Mouse (Mus musculus) heart, embryonic 16.5 days (tissue): ENCODE data around the gene Gm20604. TPM values are rescaled to one million over a fixed set of nuclear protein-coding genes. Genes with fewer than 3 reads are reported as not detected.

ENCODE experiments used
- ATAC-seq: fragments of 200-750 bp; cut with Nextera tagmentation; replicated peaks from 2 replicates; pipeline ENCODE4 v1.8.0; 2017; ENCODE audit warnings: moderate number of reproducible peaks; ENCODE audit not compliant: insufficient read depth, low FRiP score; ENCODE audit errors: extremely low read depth
- H3K27ac ChIP-seq: fragments of 300-500 bp; sonication (generic); 2 replicates; pipeline ENCODE4 v1.5.1; 2014; ENCODE audit warnings: mild to moderate bottlenecking, low read length, control low read depth, moderate library complexity
- H3K27me3 ChIP-seq: fragments of 300-500 bp; sonication (generic); 2 replicates; pipeline ENCODE4 v1.6.1; 2014; ENCODE audit warnings: low read length, mixed read lengths; ENCODE audit not compliant: control insufficient read depth, insufficient read depth
- H3K36me3 ChIP-seq: fragments of 300-500 bp; sonication (generic); 2 replicates; pipeline ENCODE4 v1.6.1; 2014; ENCODE audit not compliant: control insufficient read depth, insufficient read depth
- H3K4me1 ChIP-seq: fragments of 300-500 bp; sonication (generic); 2 replicates; pipeline ENCODE4 v1.6.1; 2014; ENCODE audit warnings: low read length, mixed read lengths; ENCODE audit not compliant: control insufficient read depth, insufficient read depth
- H3K4me2 ChIP-seq: fragments of 300-500 bp; sonication (generic); 2 replicates; pipeline ENCODE4 v1.6.1; 2014; ENCODE audit warnings: low read depth, mild to moderate bottlenecking, control low read depth, low read length
- H3K4me3 ChIP-seq: fragments of 300-500 bp; sonication (generic); 2 replicates; pipeline ENCODE4 v1.5.1; 2014; ENCODE audit warnings: mild to moderate bottlenecking, control low read depth, low read length
- H3K9ac ChIP-seq: fragments of 300-500 bp; sonication (generic); 2 replicates; pipeline ENCODE4 v1.6.1; 2014; ENCODE audit warnings: low read length, control low read depth
- H3K9me3 ChIP-seq: fragments of 300-500 bp; sonication (generic); replicated peaks from 2 replicates; pipeline ENCODE4 v1.6.1; 2016; ENCODE audit warnings: low read length; ENCODE audit not compliant: control insufficient read depth
- WGBS: fragments of 180-500 bp; shearing (Covaris S2); extraction: QIAGEN DNeasy Blood & Tissue Kit; methylation state at CpG from one replicate; pipeline ENCODE4 v1.1.7; 2014; 5-methylcytosine and 5-hydroxymethylcytosine counted together
- polyA plus RNA-seq: library from polyadenylated mRNA; unstranded; fragments of >200 nt; fragmentation: Nextera tagmentation; extraction: Ambion mirVana; gene quantifications from 2 replicates; pipeline ENCODE4 v1.2.1, GENCODE M21; 2015

The Gm20604 gene
- polyA plus RNA-seq, 1 experiment from 2014 or later, result 17.4 TPM

DNA sequence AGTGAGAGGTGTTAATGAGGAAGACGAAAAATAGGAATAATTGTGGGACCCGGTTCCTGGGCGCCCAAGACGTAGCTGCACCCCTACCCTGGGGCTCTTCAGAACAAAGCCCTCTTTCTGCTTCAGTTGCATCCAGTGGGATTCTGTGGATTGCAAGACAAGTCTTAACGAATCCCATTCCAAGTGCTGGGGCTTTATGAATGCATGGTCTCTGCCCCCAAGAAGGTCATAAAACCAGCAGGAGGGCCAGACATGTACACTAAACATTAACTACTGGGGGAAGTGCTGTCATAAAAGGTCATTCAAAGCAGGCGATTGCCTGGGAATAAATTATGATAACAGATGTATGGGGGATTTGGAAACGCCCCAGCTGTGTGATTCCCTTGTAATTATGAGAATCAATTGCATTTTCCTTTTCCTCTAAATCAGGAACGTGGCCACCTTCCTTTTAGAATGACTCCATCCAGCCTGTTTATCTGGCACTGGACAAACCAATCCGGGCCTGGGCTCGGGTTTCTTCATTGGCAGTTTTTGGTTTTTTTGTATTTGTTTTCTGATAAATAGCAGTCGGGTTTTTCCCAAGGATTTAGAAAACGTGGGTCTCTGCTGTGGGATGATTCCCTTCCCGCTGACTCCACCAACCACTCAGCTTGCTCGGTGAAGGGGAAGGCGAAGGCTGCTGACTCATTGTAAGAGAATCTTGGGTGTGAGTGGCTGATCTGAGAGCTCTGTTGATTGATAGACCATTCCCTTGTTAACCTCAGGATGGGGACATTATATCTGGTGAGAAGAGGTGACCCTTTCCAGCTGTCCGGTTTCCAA, 27.5 kb downstream of the Gm20604 start:
- Histone ChIP-seq H3K9me3 (no peaks in the 10 kb centered on the region), H3K27ac (no peak overlapping the region), H3K4me1 (peaks cover 11% of the 10 kb centered on the region; the same call in 1 of the 2 replicates), H3K4me3 (no peak overlapping the region), H3K9ac (no peak overlapping the region), H3K36me3 (no peaks in the 10 kb centered on the region), H3K27me3 (no peaks in the 10 kb centered on the region), H3K4me2 (peak overlapping the region; percentile 52)
- 40% methylated on average over 16 of the region's 16 CpGs for WGBS
- no peak for ATAC-seq

DNA sequence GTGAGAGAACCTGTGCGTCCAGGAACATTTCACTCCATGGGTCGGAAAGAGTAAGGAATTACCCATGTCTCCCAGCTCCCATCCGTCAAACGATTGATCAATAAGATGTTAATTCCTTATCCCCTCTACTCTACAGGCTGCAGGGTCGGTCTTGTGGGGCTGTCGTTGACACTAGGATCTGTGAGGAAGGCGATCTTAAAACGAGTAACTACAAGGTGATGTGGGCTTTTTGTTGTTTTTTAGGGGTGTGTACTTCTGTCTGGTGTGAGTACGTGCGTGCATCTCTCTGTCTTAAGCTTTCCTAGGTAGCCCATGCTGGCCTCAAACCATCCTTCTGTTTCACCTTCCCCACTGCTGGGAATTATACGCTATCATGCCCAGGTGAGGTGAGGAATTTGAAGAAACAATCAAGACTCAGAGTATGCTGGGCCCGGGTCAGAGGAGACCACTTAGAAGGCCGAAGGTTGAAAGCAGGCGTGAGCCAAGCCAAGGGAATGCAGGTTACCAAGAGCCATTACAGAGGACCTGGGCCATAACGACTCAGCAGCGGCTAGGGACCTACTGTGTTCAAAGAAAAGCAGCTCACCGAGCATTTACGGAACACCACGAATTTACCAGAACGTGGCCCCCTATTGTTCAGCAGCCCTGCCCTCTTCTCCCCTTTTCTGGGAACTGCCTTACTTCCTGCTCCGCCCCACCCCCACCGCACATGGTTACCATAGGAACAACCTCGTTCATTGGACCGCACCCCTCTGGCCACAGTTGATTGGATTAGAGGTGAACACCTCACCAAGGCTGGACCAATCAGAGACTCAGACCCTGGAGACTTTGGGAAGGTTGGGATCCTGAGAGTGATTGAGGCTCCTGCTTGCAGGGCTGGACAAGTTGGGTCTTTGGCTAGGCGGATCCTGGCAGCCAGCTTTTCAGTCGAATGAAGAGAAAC, 28.3 kb downstream of the Gm20604 start:
- ATAC-seq, result peak; percentile 83
- H3K9me3 ChIP-seq, result no peaks in the 10 kb centered on the region
- H3K4me2 ChIP-seq, result peak overlapping the region; percentile 52
- peaks cover 11% of the 10 kb centered on the region; the same call in 1 of the 2 replicates for H3K4me1 ChIP-seq
- 38% methylated on average over 26 of the region's 26 CpGs for WGBS
- no peaks in the 10 kb centered on the region for H3K36me3 ChIP-seq
- no peak overlapping the region for H3K27ac ChIP-seq
- no peaks in the 10 kb centered on the region for H3K27me3 ChIP-seq
- no peak overlapping the region for H3K4me3 ChIP-seq
- H3K9ac ChIP-seq, result no peak overlapping the region

DNA sequence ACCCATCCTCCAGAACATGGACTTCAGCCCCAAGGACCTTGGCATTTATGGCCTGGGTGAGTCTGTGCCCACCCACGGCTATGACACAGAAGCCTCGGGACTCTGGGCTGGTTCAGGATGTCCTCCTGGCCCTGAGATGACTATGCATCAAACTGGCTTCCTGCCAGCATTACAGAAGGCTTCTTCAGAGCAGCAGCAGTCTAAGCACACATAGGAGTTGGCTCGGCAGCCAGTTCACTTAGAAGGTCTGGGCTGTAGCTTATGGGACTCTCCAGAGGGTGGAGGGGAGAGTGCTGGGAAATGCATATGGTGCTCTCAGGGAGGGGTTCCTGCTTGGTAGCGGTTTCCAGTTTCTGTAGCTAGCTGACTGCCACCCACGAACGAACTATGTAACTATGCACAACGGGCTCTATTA, 32.7 kb downstream of the Gm20604 start:
- no peak for ATAC-seq
- peaks cover 9% of the 10 kb centered on the region; the same call in 1 of the 2 replicates for H3K4me1 ChIP-seq
- WGBS, result 68% methylated on average over 7 of the region's 7 CpGs

DNA sequence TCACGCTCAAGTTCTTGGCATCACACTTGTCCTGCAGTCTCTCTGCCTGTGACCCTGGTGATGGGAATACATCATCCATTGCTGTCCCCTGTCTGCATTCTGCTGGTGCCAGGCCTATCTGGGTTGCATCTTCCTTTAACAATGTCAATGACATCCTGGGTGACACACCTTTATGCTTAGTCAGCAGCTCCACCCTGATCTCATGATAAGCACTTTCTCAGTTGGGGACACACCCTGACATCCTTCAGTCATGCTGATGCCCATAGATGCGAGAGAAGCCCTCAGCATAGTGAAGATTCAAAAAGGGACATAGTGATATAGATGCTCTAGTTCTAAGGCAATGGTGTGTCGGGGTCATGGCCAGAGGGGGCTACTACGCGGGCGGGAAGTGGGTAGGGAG, 33.3 kb downstream of the Gm20604 start:
- no peak overlapping the region for H3K9ac ChIP-seq
- H3K27me3 ChIP-seq, result no peaks in the 10 kb centered on the region
- H3K27ac ChIP-seq, result no peak overlapping the region
- peaks cover 4% of the 10 kb centered on the region; the same call in 1 of the 2 replicates for H3K4me1 ChIP-seq
- H3K4me3 ChIP-seq, result no peak overlapping the region
- WGBS, result 89% methylated on average over 6 of the region's 6 CpGs
- no peaks in the 10 kb centered on the region for H3K36me3 ChIP-seq
- no peak overlapping the region for H3K4me2 ChIP-seq
- ATAC-seq, result no peak
- no peaks in the 10 kb centered on the region for H3K9me3 ChIP-seq

More for the DNA sequence above, 32.7 kb downstream of the Gm20604 start:
- no peaks in the 10 kb centered on the region for H3K27me3 ChIP-seq
- H3K36me3 ChIP-seq, result no peaks in the 10 kb centered on the region
- H3K9ac ChIP-seq, result no peak overlapping the region
- H3K27ac ChIP-seq, result no peak overlapping the region
- H3K4me3 ChIP-seq, result no peak overlapping the region
- no peak overlapping the region for H3K4me2 ChIP-seq
- H3K9me3 ChIP-seq, result no peaks in the 10 kb centered on the region

DNA sequence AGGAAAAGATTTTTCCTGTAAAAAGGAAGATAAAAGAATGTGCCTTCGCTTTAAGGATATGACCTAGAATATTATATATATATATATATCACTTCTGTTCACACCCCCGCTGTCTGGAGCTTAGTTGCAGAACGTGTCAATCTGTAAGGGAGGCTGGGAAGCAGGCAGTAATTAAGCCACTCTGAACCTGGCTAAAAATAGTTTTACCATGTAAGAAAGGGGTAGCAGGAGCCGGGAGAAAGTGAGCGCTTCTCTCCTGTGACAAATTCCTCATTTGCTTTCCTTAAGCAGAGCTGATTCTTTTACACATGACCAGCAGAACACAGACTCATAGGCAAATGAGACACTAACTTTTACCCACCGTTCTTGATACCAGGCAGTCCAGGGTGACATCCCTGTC, 34.6 kb downstream of the Gm20604 start:
- WGBS, result 39% methylated on average over 6 of the region's 6 CpGs
- no peaks in the 10 kb centered on the region for H3K9me3 ChIP-seq
- H3K4me2 ChIP-seq, result peak overlapping the region; percentile 6; the same call in 1 of the 2 replicates
- 0 out of 2 replicates have a peak, but pooled peaks cover 2% of the 10 kb centered on the region for H3K4me1 ChIP-seq
- H3K36me3 ChIP-seq, result no peaks in the 10 kb centered on the region
- H3K4me3 ChIP-seq, result no peak overlapping the region
- no peak overlapping the region for H3K27ac ChIP-seq
- no peaks in the 10 kb centered on the region for H3K27me3 ChIP-seq
- ATAC-seq, result no peak
- no peak overlapping the region for H3K9ac ChIP-seq

DNA sequence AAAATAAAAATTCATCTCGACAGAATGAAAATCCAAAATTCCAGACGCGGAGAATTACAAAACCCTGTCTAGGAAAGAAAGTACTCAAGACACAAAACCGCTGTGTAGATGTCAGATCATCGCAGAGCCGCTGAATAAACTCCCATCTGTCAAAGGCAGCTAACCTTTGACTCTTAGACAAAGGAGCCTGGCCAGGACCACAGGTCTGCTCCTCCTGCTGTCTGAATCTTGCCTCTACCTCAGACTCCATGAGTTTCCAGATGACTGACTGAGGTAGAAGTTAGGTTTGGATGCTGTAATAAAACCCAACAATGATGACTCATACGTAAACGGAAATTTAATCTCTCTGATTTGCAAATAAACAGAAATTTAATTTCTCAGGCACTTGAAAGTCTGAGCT, 35.5 kb downstream of the Gm20604 start:
- H3K4me3 ChIP-seq, result no peak overlapping the region
- 0 out of 2 replicates have a peak, but pooled peaks cover 2% of the 10 kb centered on the region for H3K4me1 ChIP-seq
- WGBS, result 84% methylated on average over 8 of the region's 8 CpGs
- H3K9me3 ChIP-seq, result no peaks in the 10 kb centered on the region
- H3K36me3 ChIP-seq, result no peaks in the 10 kb centered on the region
- H3K4me2 ChIP-seq, result no peak overlapping the region
- no peak overlapping the region for H3K9ac ChIP-seq
- no peak overlapping the region for H3K27ac ChIP-seq
- no peaks in the 10 kb centered on the region for H3K27me3 ChIP-seq
- ATAC-seq, result no peak

DNA sequence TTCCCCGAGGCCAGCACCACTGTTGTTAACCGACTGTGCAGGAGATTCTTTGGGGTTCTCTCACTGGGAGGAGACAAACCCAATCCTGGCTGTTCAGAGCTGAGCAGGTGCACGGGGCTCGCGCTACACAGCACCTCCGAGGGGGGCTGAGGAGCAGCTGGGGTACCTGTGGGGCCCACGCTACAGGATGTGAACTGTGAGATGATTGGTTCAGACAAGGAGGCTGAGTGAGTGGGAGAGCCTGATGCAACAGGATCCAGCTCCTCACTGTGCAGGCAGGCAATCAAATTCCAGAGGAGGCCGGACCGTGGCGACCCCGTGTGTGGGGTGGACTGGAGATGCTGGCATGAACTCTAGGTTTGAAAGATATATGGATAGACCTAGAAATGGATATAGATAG, 36.0 kb downstream of the Gm20604 start:
- H3K9me3 ChIP-seq, result no peaks in the 10 kb centered on the region
- ATAC-seq, result peak; percentile 33; the same call in 1 of the 2 replicates
- H3K4me2 ChIP-seq, result no peak overlapping the region
- H3K4me1 ChIP-seq, result 0 out of 2 replicates have a peak, but pooled peaks cover 2% of the 10 kb centered on the region
- H3K36me3 ChIP-seq, result no peaks in the 10 kb centered on the region
- H3K27ac ChIP-seq, result no peak overlapping the region
- 57% methylated on average over 11 of the region's 11 CpGs for WGBS
- no peak overlapping the region for H3K9ac ChIP-seq
- H3K4me3 ChIP-seq, result no peak overlapping the region
- no peaks in the 10 kb centered on the region for H3K27me3 ChIP-seq

DNA sequence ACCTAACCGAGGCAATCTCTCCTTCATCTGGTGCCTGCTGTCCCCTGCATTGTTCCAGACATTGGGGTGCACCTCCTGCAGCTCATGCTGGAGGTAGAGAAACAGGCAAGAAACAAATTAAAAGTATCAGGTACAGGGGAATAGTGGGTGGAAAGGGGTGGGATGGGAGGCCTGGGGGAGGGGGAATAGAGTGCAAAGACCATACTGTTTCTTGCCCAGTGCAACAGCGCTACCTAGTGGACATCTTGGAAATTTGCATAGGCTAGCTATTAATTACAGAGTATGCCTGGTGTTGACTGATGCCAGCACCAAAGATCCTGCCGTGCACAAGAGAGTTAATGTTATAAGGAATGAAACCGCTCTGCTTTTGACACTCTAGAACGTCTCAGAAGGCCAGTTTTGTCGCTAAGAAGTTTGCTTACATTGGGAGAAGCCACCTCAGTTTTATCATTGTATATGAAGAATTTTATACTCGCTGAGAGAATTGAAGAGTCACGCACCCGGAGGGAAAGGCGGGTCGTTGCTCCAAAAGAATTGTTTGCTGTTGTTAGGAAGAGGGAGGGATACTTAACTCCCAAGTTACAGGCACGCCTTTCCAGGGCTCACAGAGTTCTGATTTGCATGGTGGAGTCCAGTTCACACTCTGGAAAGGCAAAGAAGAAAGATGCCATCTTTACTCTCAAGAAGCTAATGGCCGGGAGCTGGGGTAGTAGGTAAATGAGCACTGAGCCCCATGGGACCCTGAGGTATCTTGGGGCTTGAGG, 38.7 kb downstream of the Gm20604 start:
- 0 out of 2 replicates have a peak, but pooled peaks cover 2% of the 10 kb centered on the region for H3K4me1 ChIP-seq
- peak overlapping the region; percentile 36; the same call in 1 of the 2 replicates for H3K4me2 ChIP-seq
- 27% methylated on average over 13 of the region's 13 CpGs for WGBS
- H3K9me3 ChIP-seq, result no peaks in the 10 kb centered on the region
- no peaks in the 10 kb centered on the region for H3K36me3 ChIP-seq
- H3K9ac ChIP-seq, result no peak overlapping the region
- peak; percentile 53; the same call in 1 of the 2 replicates for ATAC-seq
- H3K4me3 ChIP-seq, result no peak overlapping the region
- H3K27ac ChIP-seq, result no peak overlapping the region
- no peaks in the 10 kb centered on the region for H3K27me3 ChIP-seq
